Mouse (Mus musculus) liver, adult 2 months (tissue): ENCODE data around the gene Mrpl34. TPM values are rescaled to one million over a fixed set of nuclear protein-coding genes. Genes with fewer than 3 reads are reported as not detected.
A peak's percentile ranks its signal among the peaks of the same experiment; 100 is the strongest.

Experiments used
- DNase-seq: peaks from one replicate; pipeline ENCODE4 v3.0.0-alpha.2; 2011; ENCODE audit warnings: low read depth, low spot score; ENCODE audit errors: extremely low read depth
- H3K27ac ChIP-seq: fragments of 200-500 bp; replicated peaks from 2 replicates; pipeline ENCODE4 v1.5.1; 2012; ENCODE audit warnings: low read depth, mild to moderate bottlenecking, control low read depth, inconsistent platforms, low read length; ENCODE audit not compliant: insufficient read depth
- H3K27me3 ChIP-seq: fragments of 200-500 bp; 2 replicates; pipeline ENCODE4 v1.6.1; 2012; ENCODE audit warnings: mild to moderate bottlenecking, moderate library complexity, low read length, inconsistent platforms; ENCODE audit not compliant: control insufficient read depth, insufficient read depth
- H3K36me3 ChIP-seq: fragments of 200-500 bp; 2 replicates; pipeline ENCODE4 v1.6.1; 2012; ENCODE audit warnings: low read length, inconsistent platforms; ENCODE audit not compliant: control insufficient read depth, insufficient read depth
- H3K4me1 ChIP-seq: fragments of 200-500 bp; 2 replicates; pipeline ENCODE4 v1.6.1; 2011; ENCODE audit warnings: low read length; ENCODE audit not compliant: control insufficient read depth, insufficient read depth
- H3K4me3 ChIP-seq: fragments of 200-500 bp; 2 replicates; pipeline ENCODE4 v1.5.1; 2011; ENCODE audit warnings: low read depth, mild to moderate bottlenecking, control low read depth, low read length, moderate library complexity; ENCODE audit not compliant: insufficient read depth
- H3K79me2 ChIP-seq: fragments of 200-500 bp; 2 replicates; pipeline ENCODE4 v1.6.1; 2012; ENCODE audit warnings: inconsistent platforms, mild to moderate bottlenecking, low read length, moderate library complexity; ENCODE audit not compliant: control insufficient read depth, insufficient read depth
- H3K9ac ChIP-seq: fragments of 200-500 bp; 2 replicates; pipeline ENCODE4 v1.6.1; 2012; ENCODE audit warnings: low read depth, mild to moderate bottlenecking, control low read depth, inconsistent platforms, low read length
- CTCF ChIP-seq: fragments of 200-500 bp; IDR thresholded peaks from 2 replicates; pipeline ENCODE4 v1.5.1; 2011; ENCODE audit warnings: low read depth, low read length, control low read depth
- POLR2A ChIP-seq: fragments of 200-500 bp; IDR thresholded peaks from 2 replicates; pipeline ENCODE4 v1.6.1; 2011; ENCODE audit warnings: low read length, control low read depth; ENCODE audit not compliant: insufficient read depth; ENCODE audit errors: extremely low read depth
- WGBS: fragments of 180-500 bp; shearing (Covaris S2); methylation state at CpG from one replicate; pipeline ENCODE4 v1.1.7; 2018; 5-methylcytosine and 5-hydroxymethylcytosine counted together
- polyA plus RNA-seq: library from polyadenylated mRNA; depleted of rRNA; stranded (reverse); fragments of >200 nt; gene quantifications from 2 replicates; pipeline ENCODE4 v1.2.3, GENCODE M21; 2012
- total RNA-seq: library from RNA; depleted of rRNA; stranded (reverse); fragments of >200 nt; gene quantifications from 2 replicates; pipeline ENCODE4 v1.2.3, GENCODE M21; 2014

The Mrpl34 gene
- total and polyA plus RNA-seq, 2 experiments, result 35.1 to 104 TPM

GRCm38 (mm10) chr8:71498816-71499690 lies 34.3 kb downstream of the Mrpl34 start:
- H3K27ac ChIP-seq, result peak overlapping the region; percentile 58
- H3K79me2 ChIP-seq, result no peaks in the 10 kb centered on the region
- peaks cover 16% of the 10 kb centered on the region for H3K4me1 ChIP-seq
- DNase-seq, result peak; percentile 36
- no peaks in the 10 kb centered on the region for H3K27me3 ChIP-seq
- no peak overlapping the region for H3K9ac ChIP-seq
- H3K4me3 ChIP-seq, result no peak overlapping the region
- no peak for TF ChIP-seq POLR2A
- TF ChIP-seq CTCF, result no peak
- H3K36me3 ChIP-seq, result no peaks in the 10 kb centered on the region
- 46% methylated on average over 16 of the region's 16 CpGs for WGBS

GRCm38 (mm10) chr8:71504349-71504748 lies 39.6 kb downstream of the Mrpl34 start:
- Histone ChIP-seq H3K27me3 (0 out of 2 replicates have a peak, but pooled peaks cover 3% of the 10 kb centered on the region), H3K36me3 (no peaks in the 10 kb centered on the region), H3K4me1 (no peaks in the 10 kb centered on the region), H3K79me2 (no peaks in the 10 kb centered on the region), H3K27ac (no peak overlapping the region), H3K4me3 (no peak overlapping the region), H3K9ac (no peak overlapping the region)
- 93% methylated on average over 4 of the region's 4 CpGs for WGBS
- TF ChIP-seq POLR2A (no peak), CTCF (no peak)
- no peak for DNase-seq

- 91% methylated on average over 4 of the region's 4 CpGs for WGBS
- no peak overlapping the region for H3K9ac ChIP-seq
- TF ChIP-seq POLR2A (no peak), CTCF (no peak)
- H3K4me3 ChIP-seq, result no peak overlapping the region
- no peaks in the 10 kb centered on the region for H3K4me1 ChIP-seq
- H3K36me3 ChIP-seq, result no peaks in the 10 kb centered on the region
- 0 out of 2 replicates have a peak, but pooled peaks cover 3% of the 10 kb centered on the region for H3K27me3 ChIP-seq
- DNase-seq, result no peak
- H3K79me2 ChIP-seq, result no peaks in the 10 kb centered on the region
- H3K27ac ChIP-seq, result no peak overlapping the region
These were observed 40.6 kb downstream of the Mrpl34 start for GRCm38 (mm10) chr8:71505326-71505725.

- no peak for TF ChIP-seq POLR2A
- no peak for TF ChIP-seq CTCF
- Histone ChIP-seq H3K9ac (no peak overlapping the region), H3K4me1 (no peaks in the 10 kb centered on the region), H3K27ac (no peak overlapping the region), H3K36me3 (no peaks in the 10 kb centered on the region), H3K4me3 (no peak overlapping the region), H3K27me3 (0 out of 2 replicates have a peak, but pooled peaks cover 3% of the 10 kb centered on the region), H3K79me2 (no peaks in the 10 kb centered on the region)
- WGBS, result 64% methylated on average over 4 of the region's 4 CpGs
- DNase-seq, result no peak
These were observed 41.2 kb downstream of the Mrpl34 start for GRCm38 (mm10) chr8:71505979-71506378.

GRCm38 (mm10) chr8:71507589-71508104 lies 42.9 kb downstream of the Mrpl34 start:
- Histone ChIP-seq H3K4me3 (peak overlapping the region; percentile 52), H3K79me2 (no peaks in the 10 kb centered on the region), H3K27me3 (0 out of 2 replicates have a peak, but pooled peaks cover 3% of the 10 kb centered on the region), H3K9ac (peak overlapping the region; percentile 51), H3K36me3 (no peaks in the 10 kb centered on the region), H3K4me1 (no peaks in the 10 kb centered on the region; the same call in 1 of the 2 replicates), H3K27ac (no peak overlapping the region)
- no peak for DNase-seq
- WGBS, result 2% methylated on average over 61 of the region's 61 CpGs
- TF ChIP-seq CTCF (no peak), POLR2A (no peak)
